Mouse (Mus musculus): ENCODE data around the gene Pde4d. TPM values are rescaled to one million over a fixed set of nuclear protein-coding genes. Genes with fewer than 3 reads are reported as not detected.
"Not testable (repeated sequence)": the region's sequence is repeated elsewhere in the genome, so short reads cannot be mapped to it uniquely, and the experiment has no call there.

Gene Pde4d
- polyA plus RNA-seq, 1 experiment from 2014 or later: 14.9 TPM

- 79% methylated on average over 3 of the region's 3 CpGs for WGBS
Observed at GRCm38 (mm10) chr13:108797620-108798019, 347.9 kb downstream of the Pde4d start.

GRCm38 (mm10) chr13:108809191-108809590 is 359.4 kb downstream of the Pde4d start:
- Histone ChIP-seq H3K4me2 (ENCODE audit: low read depth, low read length) (no peak overlapping the region), H3K9me3 (ENCODE audit: control insufficient read depth, low read length) (no peaks in the 10 kb centered on the region), H3K27me3 (ENCODE audit: control insufficient read depth, insufficient read depth, low read depth, low read length) (no peaks in the 10 kb centered on the region), H3K9ac (ENCODE audit: low read length) (no peak overlapping the region), H3K36me3 (ENCODE audit: control insufficient read depth, insufficient read depth, low read length) (no peaks in the 10 kb centered on the region), H3K4me1 (replicated peaks; ENCODE audit: control insufficient read depth, insufficient read depth, low read length) (no peaks in the 10 kb centered on the region), H3K27ac (ENCODE audit: low read length) (no peak overlapping the region), H3K4me3 (ENCODE audit: low read length) (no peak overlapping the region)
- 61% methylated on average over 7 of the region's 7 CpGs for WGBS
- no peak for ATAC-seq (ENCODE audit: low read depth)

More at GRCm38 (mm10) chr13:108797620-108798019, 347.9 kb downstream of the Pde4d start:
- not testable (repeated sequence) for H3K4me2 ChIP-seq (ENCODE audit: low read depth, low read length); H3K9ac ChIP-seq (ENCODE audit: low read length); H3K27ac ChIP-seq (ENCODE audit: low read length); H3K36me3 ChIP-seq (ENCODE audit: control insufficient read depth, insufficient read depth, low read length); H3K4me1 ChIP-seq (replicated peaks; ENCODE audit: control insufficient read depth, insufficient read depth, low read length); H3K9me3 ChIP-seq (ENCODE audit: control insufficient read depth, low read length); H3K4me3 ChIP-seq (ENCODE audit: low read length); H3K27me3 ChIP-seq (ENCODE audit: control insufficient read depth, insufficient read depth, low read depth, low read length); ATAC-seq (ENCODE audit: low read depth)

GRCm38 (mm10) chr13:108812956-108813355 is 363.2 kb downstream of the Pde4d start:
- ATAC-seq (ENCODE audit: low read depth): no peak; the same call in 1 of the 2 replicates
- Histone ChIP-seq H3K27me3 (ENCODE audit: control insufficient read depth, insufficient read depth, low read depth, low read length) (no peaks in the 10 kb centered on the region), H3K9me3 (ENCODE audit: control insufficient read depth, low read length) (no peaks in the 10 kb centered on the region), H3K36me3 (ENCODE audit: control insufficient read depth, insufficient read depth, low read length) (no peaks in the 10 kb centered on the region), H3K9ac (ENCODE audit: low read length) (no peak overlapping the region), H3K4me3 (ENCODE audit: low read length) (no peak overlapping the region), H3K27ac (ENCODE audit: low read length) (no peak overlapping the region), H3K4me2 (ENCODE audit: low read depth, low read length) (no peak overlapping the region), H3K4me1 (replicated peaks; ENCODE audit: control insufficient read depth, insufficient read depth, low read length) (no peaks in the 10 kb centered on the region)
- WGBS: 50% methylated on average over 3 of the region's 3 CpGs

DNA sequence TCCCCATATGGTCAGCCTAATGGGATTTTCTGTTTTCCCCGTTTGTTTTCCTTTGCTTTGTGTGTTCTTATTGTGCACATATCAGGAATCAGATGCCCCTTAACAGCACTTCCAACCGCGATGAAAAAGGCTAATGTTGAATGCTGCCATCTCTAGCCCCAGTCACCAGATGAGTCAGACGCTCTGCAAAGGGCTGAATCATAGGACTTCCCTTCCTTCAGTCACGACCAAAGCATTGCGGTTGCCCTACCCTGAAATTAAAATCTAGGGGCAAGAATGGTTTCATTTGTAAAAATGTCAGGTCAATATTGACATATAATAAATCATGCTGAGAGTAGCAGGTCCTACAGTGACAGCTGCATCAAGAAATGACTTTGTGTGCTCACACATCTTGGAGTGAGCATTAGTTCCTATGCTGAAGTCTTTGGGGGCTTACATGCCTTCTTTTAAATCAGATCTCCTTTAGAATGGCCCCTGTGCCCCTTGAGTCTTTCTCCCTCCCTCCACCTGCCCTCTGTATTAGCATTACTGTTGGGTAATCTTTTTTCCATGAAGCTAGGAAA is 370.2 kb downstream of the Pde4d start:
- Histone ChIP-seq H3K4me1 (replicated peaks; ENCODE audit: control insufficient read depth, insufficient read depth, low read length) (no peaks in the 10 kb centered on the region), H3K4me2 (ENCODE audit: low read depth, low read length) (no peak overlapping the region), H3K9ac (ENCODE audit: low read length) (no peak overlapping the region), H3K27ac (ENCODE audit: low read length) (no peak overlapping the region), H3K36me3 (ENCODE audit: control insufficient read depth, insufficient read depth, low read length) (no peaks in the 10 kb centered on the region), H3K9me3 (ENCODE audit: control insufficient read depth, low read length) (no peaks in the 10 kb centered on the region), H3K4me3 (ENCODE audit: low read length) (no peak overlapping the region), H3K27me3 (ENCODE audit: control insufficient read depth, insufficient read depth, low read depth, low read length) (no peaks in the 10 kb centered on the region)
- 66% methylated on average over 6 of the region's 6 CpGs for WGBS
- no peak for ATAC-seq (ENCODE audit: low read depth)

DNA sequence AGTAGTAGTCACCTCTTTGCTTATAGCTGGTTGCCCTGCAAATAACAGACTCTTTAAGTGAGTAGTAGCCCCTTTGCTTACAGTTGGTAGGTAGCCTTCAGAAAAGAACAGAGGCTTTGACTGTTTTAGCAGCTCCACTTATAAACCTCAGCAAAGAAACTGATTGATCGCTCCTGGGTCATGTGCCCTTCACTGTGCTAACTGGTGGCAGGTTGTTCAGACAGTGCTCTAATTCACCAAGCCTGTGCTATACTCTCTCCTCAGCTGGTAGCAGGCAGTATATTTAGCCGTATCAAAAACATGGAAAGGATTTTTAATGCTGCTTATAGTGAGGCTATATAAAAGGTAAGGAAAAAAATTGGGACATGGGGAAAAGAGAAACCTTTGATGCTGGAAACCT is 370.7 kb downstream of the Pde4d start:
- WGBS: 71% methylated on average over 2 of the region's 2 CpGs

DNA sequence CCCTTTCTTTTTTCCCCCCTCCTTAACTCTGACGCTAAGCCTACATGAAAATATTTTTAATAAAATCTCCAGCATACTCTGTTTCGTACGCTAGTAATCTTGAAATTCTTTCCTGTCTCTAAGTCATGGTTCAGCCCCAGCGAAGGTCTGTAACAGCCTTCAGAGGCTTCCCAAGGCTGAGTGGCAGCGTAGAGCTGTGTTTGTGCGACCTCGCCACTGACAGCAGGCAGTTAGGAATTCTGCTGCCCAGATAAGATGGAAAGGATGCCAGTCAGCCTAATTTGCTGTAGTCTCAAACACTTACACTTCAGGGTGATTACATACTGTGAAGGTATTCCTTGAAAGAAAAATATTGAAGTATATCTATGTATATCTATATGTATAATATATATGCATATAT is 371.5 kb downstream of the Pde4d start:
- no peak overlapping the region for H3K4me2 ChIP-seq (ENCODE audit: low read depth, low read length)
- no peak overlapping the region for H3K27ac ChIP-seq (ENCODE audit: low read length)
- H3K9ac ChIP-seq (ENCODE audit: low read length): no peak overlapping the region
- WGBS: 62% methylated on average over 7 of the region's 7 CpGs
- H3K4me1 ChIP-seq (replicated peaks; ENCODE audit: control insufficient read depth, insufficient read depth, low read length): no peaks in the 10 kb centered on the region
- no peaks in the 10 kb centered on the region for H3K36me3 ChIP-seq (ENCODE audit: control insufficient read depth, insufficient read depth, low read length)
- H3K9me3 ChIP-seq (ENCODE audit: control insufficient read depth, low read length): no peaks in the 10 kb centered on the region
- ATAC-seq (ENCODE audit: low read depth): no peak
- no peaks in the 10 kb centered on the region for H3K27me3 ChIP-seq (ENCODE audit: control insufficient read depth, insufficient read depth, low read depth, low read length)
- H3K4me3 ChIP-seq (ENCODE audit: low read length): no peak overlapping the region

More for the DNA sequence above, 370.7 kb downstream of the Pde4d start:
- Histone ChIP-seq H3K4me2 (ENCODE audit: low read depth, low read length) (no peak overlapping the region), H3K9ac (ENCODE audit: low read length) (no peak overlapping the region), H3K27ac (ENCODE audit: low read length) (no peak overlapping the region), H3K4me3 (ENCODE audit: low read length) (no peak overlapping the region), H3K36me3 (ENCODE audit: control insufficient read depth, insufficient read depth, low read length) (no peaks in the 10 kb centered on the region), H3K4me1 (replicated peaks; ENCODE audit: control insufficient read depth, insufficient read depth, low read length) (no peaks in the 10 kb centered on the region), H3K27me3 (ENCODE audit: control insufficient read depth, insufficient read depth, low read depth, low read length) (no peaks in the 10 kb centered on the region), H3K9me3 (ENCODE audit: control insufficient read depth, low read length) (no peaks in the 10 kb centered on the region)
- no peak for ATAC-seq (ENCODE audit: low read depth)

DNA sequence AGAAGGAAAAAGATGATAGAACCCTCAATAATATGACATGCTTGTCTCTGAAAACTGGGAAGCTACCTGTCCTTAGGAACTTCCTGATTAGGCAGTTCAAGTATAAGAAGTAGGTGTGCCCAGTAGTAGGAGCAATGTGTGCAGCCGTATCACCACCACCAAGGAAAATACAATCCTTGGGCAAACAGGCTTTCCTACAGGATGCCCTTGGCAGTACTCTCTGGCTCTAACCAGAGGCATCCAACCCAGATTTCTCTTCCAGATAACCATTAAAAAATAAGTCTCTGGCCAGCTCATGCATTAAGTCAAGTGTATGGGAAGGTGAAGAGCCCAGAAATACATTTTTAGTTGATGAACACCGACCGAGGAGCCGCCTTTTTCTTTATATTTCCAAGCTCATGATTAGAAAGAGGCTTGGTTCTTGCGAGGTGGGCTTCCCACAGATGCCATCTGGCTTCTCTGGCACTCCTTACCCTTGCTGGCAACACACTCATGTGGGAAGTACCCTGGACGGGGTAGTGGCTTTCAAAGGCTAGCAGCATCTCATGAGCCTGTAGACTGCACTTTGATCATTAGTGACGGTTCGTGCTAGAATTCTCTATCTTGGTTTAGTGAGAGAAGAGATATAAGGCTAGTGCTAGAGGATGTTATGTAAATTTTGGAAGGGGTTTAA is 375.0 kb downstream of the Pde4d start:
- no peak overlapping the region for H3K4me2 ChIP-seq (ENCODE audit: low read depth, low read length)
- H3K9ac ChIP-seq (ENCODE audit: low read length): no peak overlapping the region
- H3K4me3 ChIP-seq (ENCODE audit: low read length): no peak overlapping the region
- H3K36me3 ChIP-seq (ENCODE audit: control insufficient read depth, insufficient read depth, low read length): no peaks in the 10 kb centered on the region
- no peak for ATAC-seq (ENCODE audit: low read depth)
- H3K4me1 ChIP-seq (replicated peaks; ENCODE audit: control insufficient read depth, insufficient read depth, low read length): no peaks in the 10 kb centered on the region
- H3K27ac ChIP-seq (ENCODE audit: low read length): no peak overlapping the region
- WGBS: 79% methylated on average over 8 of the region's 8 CpGs
- no peaks in the 10 kb centered on the region for H3K27me3 ChIP-seq (ENCODE audit: control insufficient read depth, insufficient read depth, low read depth, low read length)
- H3K9me3 ChIP-seq (ENCODE audit: control insufficient read depth, low read length): no peaks in the 10 kb centered on the region

DNA sequence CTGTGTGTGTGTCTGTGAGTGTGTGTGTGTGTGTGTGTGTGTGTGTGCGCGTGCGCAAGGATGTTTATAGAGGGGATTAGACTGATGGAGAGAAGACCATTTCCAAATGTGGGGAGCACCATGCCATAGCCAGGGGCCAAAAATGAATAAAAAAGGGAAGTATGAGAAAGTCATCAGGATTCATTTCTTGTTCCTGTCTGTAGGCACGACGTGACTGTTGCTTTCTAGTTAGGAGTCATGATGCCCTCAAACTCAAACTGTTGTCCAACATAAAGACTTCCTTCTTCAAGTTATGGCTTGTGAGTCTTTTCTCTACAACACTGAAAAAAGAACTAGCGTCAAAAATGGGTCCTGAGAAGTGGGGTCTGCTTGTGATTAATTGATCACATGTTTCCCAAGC is 375.8 kb downstream of the Pde4d start:
- WGBS: 84% methylated on average over 6 of the region's 6 CpGs
- no peak for ATAC-seq (ENCODE audit: low read depth)

DNA sequence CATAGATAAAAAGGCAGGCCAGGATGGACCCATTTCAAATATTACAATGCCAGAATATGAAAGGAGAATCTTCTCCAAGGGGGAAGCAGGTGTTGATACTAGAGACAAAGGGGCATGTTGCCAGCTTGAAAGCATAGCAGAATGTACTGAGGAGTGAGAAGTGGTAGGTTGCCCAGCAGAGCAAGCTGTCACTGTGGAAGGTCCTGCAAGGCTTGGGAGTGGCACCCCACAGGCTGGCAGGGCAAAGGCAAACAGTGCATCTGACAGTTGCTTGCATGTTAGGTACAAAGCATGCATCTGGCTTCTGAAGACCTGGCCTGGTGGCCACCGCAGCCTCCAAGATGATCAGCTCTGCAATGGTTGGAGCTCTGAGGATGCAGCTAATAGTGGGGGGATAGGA is 384.4 kb downstream of the Pde4d start:
- Histone ChIP-seq H3K9ac (ENCODE audit: low read length) (no peak overlapping the region), H3K4me1 (replicated peaks; ENCODE audit: control insufficient read depth, insufficient read depth, low read length) (no peaks in the 10 kb centered on the region), H3K9me3 (ENCODE audit: control insufficient read depth, low read length) (no peaks in the 10 kb centered on the region), H3K27me3 (ENCODE audit: control insufficient read depth, insufficient read depth, low read depth, low read length) (no peaks in the 10 kb centered on the region), H3K4me3 (ENCODE audit: low read length) (no peak overlapping the region), H3K27ac (ENCODE audit: low read length) (no peak overlapping the region), H3K4me2 (ENCODE audit: low read depth, low read length) (no peak overlapping the region), H3K36me3 (ENCODE audit: control insufficient read depth, insufficient read depth, low read length) (no peaks in the 10 kb centered on the region)
- WGBS: 88% methylated on average over 1 of the region's 1 CpGs
- no peak for ATAC-seq (ENCODE audit: low read depth)

More for the DNA sequence above, 375.8 kb downstream of the Pde4d start:
- Histone ChIP-seq H3K9ac (ENCODE audit: low read length) (no peak overlapping the region), H3K4me1 (replicated peaks; ENCODE audit: control insufficient read depth, insufficient read depth, low read length) (no peaks in the 10 kb centered on the region), H3K27ac (ENCODE audit: low read length) (no peak overlapping the region), H3K36me3 (ENCODE audit: control insufficient read depth, insufficient read depth, low read length) (no peaks in the 10 kb centered on the region), H3K27me3 (ENCODE audit: control insufficient read depth, insufficient read depth, low read depth, low read length) (no peaks in the 10 kb centered on the region), H3K4me2 (ENCODE audit: low read depth, low read length) (no peak overlapping the region), H3K4me3 (ENCODE audit: low read length) (no peak overlapping the region), H3K9me3 (ENCODE audit: control insufficient read depth, low read length) (no peaks in the 10 kb centered on the region)
